Mouse (Mus musculus): ENCODE data around the gene Bdh1. TPM values are rescaled to one million over a fixed set of nuclear protein-coding genes. Genes with fewer than 3 reads are reported as not detected.
A peak's percentile ranks its signal among the peaks of the same experiment; 100 is the strongest.

The Bdh1 gene
- polyA plus RNA-seq, 1 experiment from 2014 or later = 115 TPM

DNA sequence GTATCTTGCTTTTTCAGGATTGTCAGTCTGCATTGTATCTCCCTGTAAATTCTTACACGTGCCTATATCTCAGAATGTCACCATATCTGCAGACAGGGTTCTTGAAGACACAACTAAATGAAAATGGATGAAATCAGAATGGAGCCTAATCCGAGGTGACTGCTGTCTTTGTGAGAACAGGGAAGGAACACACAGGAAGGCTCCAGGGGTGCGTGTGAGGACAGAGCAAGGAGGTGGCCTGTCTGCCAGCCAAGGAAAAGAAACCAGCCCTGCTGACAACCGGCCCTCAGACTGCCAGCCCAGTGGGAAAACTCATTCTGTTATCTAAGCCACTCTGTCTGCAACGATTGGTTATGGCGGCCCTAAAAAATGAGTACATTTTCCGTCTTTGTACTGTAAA lies 73.3 kb downstream of the Bdh1 start:
- H3K4me3 ChIP-seq (ENCODE audit: low read depth, low read length) = no peak overlapping the region
- H3K36me3 ChIP-seq (ENCODE audit: control insufficient read depth, insufficient read depth, low read length) = no peaks in the 10 kb centered on the region
- 63% methylated on average over 7 of the region's 7 CpGs for WGBS
- no peaks in the 10 kb centered on the region for H3K27me3 ChIP-seq (ENCODE audit: control insufficient read depth, insufficient read depth, low read length)
- TF ChIP-seq EP300 (optimal IDR thresholded peaks at IDR 0.05) (no peak), CTCF (IDR thresholded peaks at IDR 0.05; ENCODE audit: low read depth) (no peak)
- no peaks in the 10 kb centered on the region for H3K9me3 ChIP-seq (ENCODE audit: control insufficient read depth, low read length)
- peaks cover 13% of the 10 kb centered on the region for H3K4me1 ChIP-seq (replicated peaks; ENCODE audit: control insufficient read depth, insufficient read depth)
- H3K27ac ChIP-seq (replicated peaks) = no peak overlapping the region
- H3K9ac ChIP-seq (ENCODE audit: low read length) = no peak overlapping the region
- H3K4me2 ChIP-seq (replicated peaks; ENCODE audit: low read depth) = no peak overlapping the region
- DNase-seq (ENCODE audit: low spot score) = no peak
- ATAC-seq (ENCODE audit: low FRiP score, low TSS enrichment) = no peak

DNA sequence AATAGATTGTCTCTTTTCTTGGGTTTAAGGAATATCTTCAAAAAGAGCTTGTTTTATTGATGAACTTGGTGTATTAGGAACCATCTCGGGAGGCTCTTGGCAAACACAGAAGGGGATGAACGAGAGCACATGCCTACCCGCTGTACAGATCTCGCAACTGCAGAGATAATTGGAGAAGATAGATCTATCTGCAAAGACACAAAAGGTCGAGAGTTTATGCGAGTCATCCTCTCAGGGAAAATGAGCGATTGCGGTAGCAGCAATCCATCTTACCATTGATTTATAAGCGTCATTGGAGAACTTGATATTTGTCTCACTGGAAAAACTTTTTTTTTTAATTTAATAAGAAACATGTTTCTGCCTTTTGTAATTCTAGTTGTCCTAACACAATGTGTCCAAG lies 73.7 kb downstream of the Bdh1 start:
- TF ChIP-seq CTCF (IDR thresholded peaks at IDR 0.05; ENCODE audit: low read depth) = no peak
- TF ChIP-seq EP300 (optimal IDR thresholded peaks at IDR 0.05) = no peak
- whole genome bisulfite sequencing = 80% methylated on average over 9 of the region's 9 CpGs

DNA sequence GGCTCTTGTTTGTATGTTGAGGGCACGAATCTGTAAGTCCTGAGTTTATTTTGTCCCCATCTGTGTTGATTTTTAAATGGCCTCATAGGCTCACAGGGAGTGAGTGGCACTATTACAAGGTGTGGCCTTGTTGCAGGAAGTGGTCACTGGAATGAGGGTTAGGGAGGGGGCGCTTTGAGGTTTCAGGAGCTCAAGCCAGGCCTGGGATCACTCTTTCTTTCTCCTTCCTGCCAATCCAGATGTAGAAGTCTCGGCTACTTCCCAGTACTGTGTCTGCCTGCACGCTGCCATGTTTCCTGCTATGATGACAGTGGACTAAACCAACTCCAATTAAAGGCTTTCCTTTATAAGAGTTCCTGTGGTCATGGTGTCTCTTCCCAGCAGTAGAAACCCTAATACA lies 76.3 kb downstream of the Bdh1 start:
- H3K27me3 ChIP-seq (ENCODE audit: control insufficient read depth, insufficient read depth, low read length) = no peaks in the 10 kb centered on the region
- no peaks in the 10 kb centered on the region for H3K36me3 ChIP-seq (ENCODE audit: control insufficient read depth, insufficient read depth, low read length)
- H3K9ac ChIP-seq (ENCODE audit: low read length) = no peak overlapping the region
- H3K4me3 ChIP-seq (ENCODE audit: low read depth, low read length) = no peak overlapping the region
- ATAC-seq (ENCODE audit: low FRiP score, low TSS enrichment) = no peak
- H3K4me2 ChIP-seq (replicated peaks; ENCODE audit: low read depth) = no peak overlapping the region
- no peak for TF ChIP-seq EP300 (optimal IDR thresholded peaks at IDR 0.05)
- TF ChIP-seq CTCF (IDR thresholded peaks at IDR 0.05; ENCODE audit: low read depth) = no peak
- peaks cover 5% of the 10 kb centered on the region; the same call in 1 of the 2 replicates for H3K4me1 ChIP-seq (replicated peaks; ENCODE audit: control insufficient read depth, insufficient read depth)
- no peak for DNase-seq (ENCODE audit: low spot score)
- no peaks in the 10 kb centered on the region for H3K9me3 ChIP-seq (ENCODE audit: control insufficient read depth, low read length)
- H3K27ac ChIP-seq (replicated peaks) = no peak overlapping the region
- WGBS = 66% methylated on average over 4 of the region's 4 CpGs

More for the DNA sequence above, 73.7 kb downstream of the Bdh1 start:
- ATAC-seq (ENCODE audit: low FRiP score, low TSS enrichment) (no peak), DNase-seq (ENCODE audit: low spot score) (no peak)
- Histone ChIP-seq H3K9me3 (ENCODE audit: control insufficient read depth, low read length) (no peaks in the 10 kb centered on the region), H3K27me3 (ENCODE audit: control insufficient read depth, insufficient read depth, low read length) (no peaks in the 10 kb centered on the region), H3K4me3 (ENCODE audit: low read depth, low read length) (no peak overlapping the region), H3K9ac (ENCODE audit: low read length) (no peak overlapping the region), H3K4me1 (replicated peaks; ENCODE audit: control insufficient read depth, insufficient read depth) (peaks cover 13% of the 10 kb centered on the region), H3K36me3 (ENCODE audit: control insufficient read depth, insufficient read depth, low read length) (no peaks in the 10 kb centered on the region), H3K4me2 (replicated peaks; ENCODE audit: low read depth) (no peak overlapping the region), H3K27ac (replicated peaks) (no peak overlapping the region)

DNA sequence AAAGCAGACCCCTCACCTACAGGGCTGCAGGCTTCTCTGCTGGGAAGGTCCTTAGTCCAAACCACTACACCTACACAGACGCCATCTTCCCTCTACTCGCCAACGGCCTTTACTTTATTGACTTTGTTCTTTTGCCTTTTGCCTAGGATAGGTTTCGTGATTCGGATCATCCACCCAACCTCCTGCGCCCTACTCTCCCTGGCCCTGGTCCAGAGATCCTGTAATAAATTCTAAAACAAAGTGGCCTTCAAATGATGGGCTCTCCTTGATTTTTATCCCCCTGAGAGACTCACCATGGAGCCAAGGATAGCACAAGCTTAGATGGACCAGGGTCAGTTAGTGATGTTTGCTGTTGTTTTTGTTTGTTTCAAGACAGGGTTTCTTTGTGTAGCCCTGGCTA lies 76.9 kb downstream of the Bdh1 start:
- ATAC-seq (ENCODE audit: low FRiP score, low TSS enrichment) (no peak), DNase-seq (ENCODE audit: low spot score) (no peak)
- Histone ChIP-seq H3K4me2 (replicated peaks; ENCODE audit: low read depth) (no peak overlapping the region), H3K4me3 (ENCODE audit: low read depth, low read length) (no peak overlapping the region), H3K9ac (ENCODE audit: low read length) (no peak overlapping the region), H3K27ac (replicated peaks) (no peak overlapping the region), H3K27me3 (ENCODE audit: control insufficient read depth, insufficient read depth, low read length) (no peaks in the 10 kb centered on the region), H3K4me1 (replicated peaks; ENCODE audit: control insufficient read depth, insufficient read depth) (no peaks in the 10 kb centered on the region), H3K36me3 (ENCODE audit: control insufficient read depth, insufficient read depth, low read length) (no peaks in the 10 kb centered on the region), H3K9me3 (ENCODE audit: control insufficient read depth, low read length) (no peaks in the 10 kb centered on the region)
- 92% methylated on average over 6 of the region's 6 CpGs for WGBS
- TF ChIP-seq CTCF (IDR thresholded peaks at IDR 0.05; ENCODE audit: low read depth) (no peak), EP300 (optimal IDR thresholded peaks at IDR 0.05) (no peak)

DNA sequence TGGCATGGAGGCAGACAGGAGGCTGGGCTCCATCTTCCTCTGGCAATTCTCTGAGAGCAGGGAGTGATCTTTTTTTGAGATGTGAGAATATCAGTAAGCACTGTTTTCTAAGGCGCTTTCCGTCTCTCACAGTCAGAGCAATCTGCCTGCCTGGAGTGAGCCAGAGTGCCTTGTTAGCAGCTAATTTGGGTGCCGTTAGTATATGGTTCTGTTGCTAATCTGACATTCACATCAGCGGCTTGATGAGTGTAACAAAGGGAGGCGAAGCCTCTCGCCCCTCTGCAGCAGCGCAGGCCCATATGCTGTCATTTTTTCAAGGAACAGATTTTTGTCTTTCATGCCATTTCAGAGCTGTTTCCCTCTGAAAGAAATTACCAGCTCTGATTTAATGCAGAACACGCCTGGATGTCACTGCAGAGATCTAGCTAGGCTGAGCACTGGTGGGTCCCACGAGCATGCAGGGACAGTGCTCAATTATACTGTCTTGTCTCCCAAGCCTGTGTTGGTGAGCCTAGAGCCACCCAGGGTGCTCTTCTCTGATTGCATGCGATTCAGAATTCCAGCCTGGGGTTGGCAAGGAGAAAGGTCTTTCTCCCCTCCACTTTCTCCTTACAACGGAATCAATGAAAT lies 77.7 kb downstream of the Bdh1 start:
- DNase-seq (ENCODE audit: low spot score) (no peak), ATAC-seq (ENCODE audit: low FRiP score, low TSS enrichment) (no peak)
- no peaks in the 10 kb centered on the region for H3K27me3 ChIP-seq (ENCODE audit: control insufficient read depth, insufficient read depth, low read length)
- H3K9ac ChIP-seq (ENCODE audit: low read length) = no peak overlapping the region
- H3K27ac ChIP-seq (replicated peaks) = no peak overlapping the region
- no peaks in the 10 kb centered on the region for H3K4me1 ChIP-seq (replicated peaks; ENCODE audit: control insufficient read depth, insufficient read depth)
- TF ChIP-seq CTCF (IDR thresholded peaks at IDR 0.05; ENCODE audit: low read depth) = no peak
- TF ChIP-seq EP300 (optimal IDR thresholded peaks at IDR 0.05) = no peak
- H3K9me3 ChIP-seq (ENCODE audit: control insufficient read depth, low read length) = no peaks in the 10 kb centered on the region
- 80% methylated on average over 11 of the region's 11 CpGs for WGBS
- no peaks in the 10 kb centered on the region for H3K36me3 ChIP-seq (ENCODE audit: control insufficient read depth, insufficient read depth, low read length)
- H3K4me2 ChIP-seq (replicated peaks; ENCODE audit: low read depth) = no peak overlapping the region
- no peak overlapping the region for H3K4me3 ChIP-seq (ENCODE audit: low read depth, low read length)

DNA sequence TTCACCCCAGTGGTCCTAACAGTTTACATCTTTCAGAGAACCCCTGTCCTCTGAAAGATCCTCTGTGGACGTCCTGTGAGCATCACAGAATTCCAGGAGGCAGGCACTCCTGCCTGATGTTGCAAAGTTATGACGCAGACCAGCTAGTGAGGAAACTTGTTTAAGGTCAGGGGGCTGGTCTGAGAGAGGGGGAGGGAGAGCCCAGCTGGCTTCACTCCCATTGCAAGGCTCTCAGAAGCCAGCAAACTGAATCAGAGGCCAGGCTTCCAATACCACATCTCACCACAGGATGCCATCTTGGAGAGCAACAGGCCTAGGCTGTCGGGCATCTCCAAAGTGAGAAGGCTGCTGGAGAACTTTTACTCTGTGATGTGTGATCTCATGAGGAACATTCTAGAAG lies 78.5 kb downstream of the Bdh1 start:
- no peak for DNase-seq (ENCODE audit: low spot score)
- WGBS = 48% methylated on average over 3 of the region's 3 CpGs
- Histone ChIP-seq H3K4me3 (ENCODE audit: low read depth, low read length) (no peak overlapping the region), H3K9me3 (ENCODE audit: control insufficient read depth, low read length) (no peaks in the 10 kb centered on the region), H3K4me2 (replicated peaks; ENCODE audit: low read depth) (no peak overlapping the region), H3K27me3 (ENCODE audit: control insufficient read depth, insufficient read depth, low read length) (no peaks in the 10 kb centered on the region), H3K36me3 (ENCODE audit: control insufficient read depth, insufficient read depth, low read length) (no peaks in the 10 kb centered on the region), H3K4me1 (replicated peaks; ENCODE audit: control insufficient read depth, insufficient read depth) (no peaks in the 10 kb centered on the region), H3K27ac (replicated peaks) (no peak overlapping the region), H3K9ac (ENCODE audit: low read length) (no peak overlapping the region)
- ATAC-seq (ENCODE audit: low FRiP score, low TSS enrichment) = no peak
- peak; percentile 14; the same call in 1 of the 2 replicates for TF ChIP-seq CTCF (IDR thresholded peaks at IDR 0.05; ENCODE audit: low read depth)
- TF ChIP-seq EP300 (optimal IDR thresholded peaks at IDR 0.05) = no peak
